Comparison of ENCODE assay signal across 8 mouse cellular contexts in genomic region chr11:111537654-111538053, GRCm38 (mm10).
A peak's percentile ranks its signal among the peaks of the same experiment; 100 is the strongest.
DNase-seq lines count a peak whose midpoint lies in the region; TF ChIP-seq lines count a peak whose summit lies in the region.

No protein-coding gene starts in this region.

- DNase-seq in gastrocnemius, adult 2 months, result peak; percentile 41
- no peak for DNase-seq in gastrocnemius, adult 8-10 months (ENCODE audit: low spot score in 2 of 2)
- peak; percentile 50 for DNase-seq in urinary bladder, postnatal 25 days (ENCODE audit: low spot score)
- no peak for DNase-seq in urinary bladder, postnatal 4 days (ENCODE audit: low spot score in 2 of 2)
- peak; percentile 38 to 73 for DNase-seq in cerebellum, postnatal 4 days (ENCODE audit: low spot score in 2 of 2)
- peak; percentile 66 for DNase-seq in hindlimb bud, embryonic 11.5 days (ENCODE audit: extremely low spot score, low read depth, low spot score)
- DNase-seq in left cerebral cortex, postnatal 4 days, result peak; percentile 62
- peak; percentile 55 for DNase-seq in right cerebral cortex, adult 18-20 months

- no peak overlapping the region for H3K27ac ChIP-seq in gastrocnemius, adult 2 months

- intact Hi-C loops in gastrocnemius, adult 2 months (cut with DNase I), result loop anchor here (1.0 to 5.0 kb wide), 2 partner anchors 1240 to 1628 kb away; no protein-coding TSS in a partner anchor
- intact Hi-C loops in left cerebral cortex, postnatal 4 days (cut with DNase I), result loop anchor here (2.0 to 5.0 kb wide), 2 partner anchors 1243 to 1630 kb away; no protein-coding TSS in a partner anchor

- peak; percentile 79 for TF ChIP-seq CTCF in gastrocnemius, adult 2 months (IDR thresholded peaks at IDR 0.05)

- H3K4me3 ChIP-seq in gastrocnemius, adult 2 months, result no peak overlapping the region

Comparison
In these comparisons a context has a peak if more than half of its experiments do, and no peak if none do; other contexts are left out.
1. DNase-seq: peak in gastrocnemius, adult 2 months (single experiment), urinary bladder, postnatal 25 days (single experiment), cerebellum, postnatal 4 days (2 of 2), hindlimb bud, embryonic 11.5 days (single experiment), left cerebral cortex, postnatal 4 days (single experiment) and right cerebral cortex, adult 18-20 months (single experiment); none in gastrocnemius, adult 8-10 months (0 of 2) and urinary bladder, postnatal 4 days (0 of 2).